Mouse (Mus musculus): Measurements from ENCODE around the gene Pbp2.
A peak's percentile ranks its signal among the peaks of the same experiment; 100 is the strongest.

Gene Pbp2

DNA sequence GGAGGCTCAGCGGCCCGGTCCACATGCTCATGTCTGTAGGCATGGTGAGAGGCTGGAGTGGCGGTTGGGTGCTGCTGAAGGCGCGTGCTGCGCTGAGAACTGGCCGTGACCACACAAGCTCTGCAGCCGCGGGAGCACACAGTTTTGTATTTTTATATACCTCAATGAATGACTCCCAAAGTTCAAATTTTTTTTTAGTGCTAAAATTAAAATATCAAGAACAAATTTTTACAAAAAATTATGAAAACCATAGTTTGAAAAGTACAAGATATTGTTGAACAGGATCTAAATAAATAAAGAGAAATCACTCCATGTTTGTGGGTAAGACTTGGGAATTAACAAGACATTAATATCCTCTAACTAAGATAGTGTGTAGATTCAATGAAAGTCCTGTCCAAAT lies at the start of gene Pbp2:
Gene Pbp2, minus strand, starts transcription at position 101 of the 400 bp plus-strand sequence.
- no peak for DNase-seq

DNA sequence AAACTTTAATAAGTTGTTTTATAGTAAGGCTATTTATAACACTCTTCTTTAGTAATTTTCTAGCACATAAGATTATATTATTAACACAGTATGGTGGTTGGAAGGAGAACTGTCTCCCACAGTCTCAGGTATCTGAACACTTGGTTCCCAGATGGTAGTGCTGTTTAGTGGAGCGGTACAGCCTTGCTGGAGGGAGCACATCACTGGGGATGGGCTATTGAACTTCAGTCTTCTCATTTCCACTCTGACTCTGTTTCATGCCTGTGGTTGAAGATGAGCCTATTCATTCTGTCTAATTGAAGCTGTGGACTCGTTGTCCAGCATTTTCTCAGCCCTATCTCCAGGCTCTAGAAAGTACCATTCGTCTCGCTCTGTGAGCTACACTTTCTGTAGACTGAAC lies 44.7 kb upstream of the Pbp2 start:
- DNase-seq: no peak

DNA sequence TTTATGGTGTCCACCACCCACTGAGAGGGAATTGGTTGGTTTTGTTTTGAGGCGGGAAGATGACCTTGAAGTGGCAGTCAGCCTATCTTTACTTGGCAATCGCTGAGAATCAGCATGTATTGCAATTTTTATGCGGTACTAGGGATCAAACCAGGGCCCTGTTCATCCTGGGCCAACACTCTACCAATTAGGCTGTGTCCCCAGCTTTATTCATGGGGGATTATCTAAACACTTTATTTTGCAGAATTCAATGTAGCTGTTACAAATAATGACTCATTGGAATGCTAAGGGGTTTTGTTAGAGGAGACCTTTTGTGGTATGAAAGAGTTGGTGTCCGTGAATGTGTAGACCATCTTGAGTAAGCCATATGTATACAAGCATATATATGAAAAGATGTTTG lies 42.3 kb upstream of the Pbp2 start:
- DNase-seq: no peak

DNA sequence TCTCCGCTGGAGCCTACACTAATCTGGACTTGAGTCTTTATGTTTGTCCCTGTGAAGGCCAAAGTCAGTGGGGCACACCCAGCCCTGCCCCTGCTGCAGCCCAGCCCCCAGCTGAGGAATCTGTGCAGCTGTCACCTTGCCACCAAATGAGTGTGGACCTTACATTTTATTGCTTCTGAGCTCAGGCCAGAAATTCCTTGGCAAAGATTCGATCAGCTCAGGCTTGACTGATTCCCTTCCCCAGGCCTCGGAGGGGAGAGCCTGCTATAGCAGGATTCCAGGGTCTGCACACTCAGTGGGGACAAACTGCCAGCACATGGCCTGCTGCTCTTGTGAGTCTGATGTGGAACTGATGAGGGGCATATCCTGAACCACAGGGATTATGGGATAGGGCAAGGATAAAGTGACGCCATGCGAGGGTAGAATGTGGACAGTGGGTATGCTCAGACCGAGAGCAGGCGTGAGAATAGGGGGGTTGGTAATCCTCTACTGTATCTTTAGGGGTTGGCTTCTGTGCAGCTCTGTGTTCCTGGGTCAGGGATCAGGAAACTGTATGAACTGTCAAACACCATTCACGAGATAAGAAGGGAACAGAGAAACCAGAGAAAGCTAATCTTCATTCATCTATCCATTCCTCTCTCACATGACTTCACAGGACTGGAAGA lies 41.6 kb upstream of the Pbp2 start:
- no peak for DNase-seq

DNA sequence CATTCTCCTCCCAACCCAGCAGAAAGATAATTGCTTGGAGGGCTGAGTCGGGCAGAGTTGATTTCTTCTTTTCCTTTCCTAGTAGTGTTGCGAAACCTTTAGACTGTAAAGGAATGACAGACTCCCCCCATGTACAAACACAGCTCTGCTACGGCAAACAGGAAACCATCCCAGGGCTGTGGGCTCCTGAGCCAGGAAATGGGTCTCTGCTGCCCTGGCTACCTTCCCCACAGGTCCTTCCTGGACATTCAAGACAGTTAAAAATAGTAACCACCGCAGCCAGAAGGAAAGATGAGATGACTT lies 30.8 kb upstream of the Pbp2 start:
- DNase-seq: no peak

DNA sequence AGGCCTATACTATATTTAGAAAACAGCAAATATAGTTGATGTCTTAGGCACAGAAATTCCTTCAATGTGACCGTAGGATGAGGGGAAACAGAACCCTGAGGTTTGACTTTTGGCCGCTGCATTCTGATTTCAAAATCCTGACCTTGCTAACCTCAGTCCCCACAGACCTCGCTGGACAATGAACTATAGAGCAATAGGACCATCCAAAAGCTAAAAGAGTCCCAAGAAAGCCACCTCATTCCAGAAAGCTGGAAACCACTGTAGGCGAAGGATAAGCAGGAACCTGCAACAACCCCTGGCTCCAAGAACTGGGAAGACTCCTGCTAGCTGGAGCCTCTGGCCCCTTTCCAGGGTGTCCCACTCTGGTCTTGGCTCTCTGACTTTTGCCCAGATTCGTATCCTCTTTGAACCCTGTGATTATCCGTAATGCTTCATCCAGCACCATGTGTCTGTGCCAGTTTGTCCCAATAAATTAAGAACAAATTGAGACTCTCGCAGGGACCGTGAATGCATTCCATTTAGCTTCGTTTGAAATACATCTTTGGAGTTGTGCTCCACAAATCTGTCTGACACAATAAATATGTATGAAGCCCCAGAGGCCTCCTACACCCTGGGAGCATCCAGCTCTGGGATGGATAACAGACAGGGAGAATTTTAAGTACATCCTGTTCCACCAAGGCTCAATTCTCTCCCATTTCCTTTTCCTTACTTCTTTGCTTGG lies 30.3 kb upstream of the Pbp2 start:
- DNase-seq: no peak

DNA sequence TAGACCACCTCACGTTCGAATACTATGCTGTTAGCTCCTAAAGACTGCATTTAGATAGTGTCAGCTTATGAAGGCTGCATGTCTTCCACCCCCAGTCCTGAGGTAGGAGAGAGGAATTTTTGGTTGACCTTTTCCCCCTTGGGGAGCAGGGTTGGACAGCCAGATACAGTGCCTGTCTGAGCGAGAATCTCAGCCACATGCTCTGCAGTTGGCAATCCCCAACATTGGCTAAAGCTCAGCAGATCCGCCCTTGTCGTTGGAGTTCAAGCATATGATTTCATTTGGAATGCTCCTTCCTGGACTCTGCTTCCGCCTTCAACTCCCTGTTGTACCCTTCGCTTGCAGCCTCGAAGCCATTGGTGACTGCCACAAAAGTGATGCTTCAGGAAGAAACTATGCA lies 26.2 kb upstream of the Pbp2 start:
- no peak for DNase-seq

DNA sequence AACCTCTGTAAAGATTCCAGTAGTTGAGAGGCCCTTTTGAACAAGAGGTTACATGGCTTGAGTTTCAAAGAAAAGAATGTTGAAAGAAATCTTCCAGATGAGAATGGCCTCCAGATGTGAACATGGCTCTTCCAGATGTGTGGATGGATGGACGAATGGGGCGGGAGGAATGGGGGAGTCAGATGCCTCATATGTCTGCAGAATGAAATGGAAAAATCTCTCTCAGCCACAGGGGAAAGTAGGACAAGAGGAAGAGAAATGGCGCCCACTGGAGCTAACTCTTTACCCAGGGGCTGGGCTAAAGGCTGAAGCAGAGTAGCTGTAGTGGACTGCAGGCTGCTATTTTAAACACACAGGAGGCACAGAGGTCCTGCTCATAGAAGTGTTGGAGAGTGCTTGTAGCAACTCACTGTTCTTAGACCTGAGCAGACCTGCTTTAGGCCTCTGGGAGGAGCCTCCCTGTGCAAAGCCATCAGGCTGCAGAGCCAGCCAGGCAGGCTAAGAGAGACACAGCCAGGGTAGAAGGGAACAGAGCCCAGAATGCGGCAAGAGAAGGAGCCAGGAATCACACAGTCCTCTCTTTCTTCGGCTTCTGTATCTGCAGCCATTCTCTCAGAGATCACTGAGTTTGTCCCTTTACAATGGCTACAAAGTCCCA lies 23.9 kb upstream of the Pbp2 start:
- DNase-seq: no peak

DNA sequence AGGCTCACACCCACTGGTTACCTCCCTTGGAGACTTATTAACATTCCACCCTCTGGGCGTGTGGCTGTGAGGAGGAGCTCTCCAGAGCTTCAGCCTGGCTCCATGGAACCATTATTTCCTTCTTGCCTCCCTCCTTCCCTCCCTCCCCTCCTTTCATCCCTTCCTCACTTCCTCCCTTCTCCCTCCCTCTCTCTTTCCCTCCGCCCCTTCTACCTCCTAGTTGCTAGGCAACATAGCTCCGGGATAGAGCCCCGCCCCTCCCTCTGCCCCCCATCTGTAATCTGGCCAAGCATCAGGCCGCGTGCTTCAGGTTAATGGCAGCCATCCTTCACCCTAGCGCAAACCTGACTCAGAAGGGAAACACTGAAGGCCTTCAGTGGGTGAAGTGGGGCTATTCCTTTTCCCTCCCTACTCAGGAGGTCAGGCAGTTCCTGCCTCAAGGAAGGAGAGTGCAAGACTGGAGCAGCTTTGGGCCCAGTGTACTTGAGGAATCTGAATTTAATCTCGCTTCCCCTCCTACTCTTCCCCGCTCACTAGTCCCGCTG lies 22.6 kb upstream of the Pbp2 start:
- no peak for DNase-seq

DNA sequence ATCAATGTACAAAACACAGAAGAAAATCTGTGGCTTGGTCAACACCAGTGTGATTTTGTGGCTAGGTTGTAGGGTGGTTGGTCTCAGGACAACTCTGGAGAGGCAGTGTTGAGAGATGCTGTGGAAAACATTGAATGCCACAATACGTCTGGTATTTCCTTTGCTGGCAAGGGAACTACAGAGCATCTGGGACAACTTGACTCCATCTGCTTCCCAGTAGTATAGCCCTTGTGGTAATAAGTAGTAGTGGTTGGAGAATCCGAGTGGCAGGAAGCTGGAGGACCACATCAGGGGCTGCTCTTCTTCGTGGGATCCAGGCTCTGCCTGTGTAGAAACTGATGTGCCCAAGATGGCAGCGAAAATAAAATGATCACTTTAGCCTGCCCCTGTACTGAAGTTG lies 21.7 kb upstream of the Pbp2 start:
- no peak for DNase-seq

DNA sequence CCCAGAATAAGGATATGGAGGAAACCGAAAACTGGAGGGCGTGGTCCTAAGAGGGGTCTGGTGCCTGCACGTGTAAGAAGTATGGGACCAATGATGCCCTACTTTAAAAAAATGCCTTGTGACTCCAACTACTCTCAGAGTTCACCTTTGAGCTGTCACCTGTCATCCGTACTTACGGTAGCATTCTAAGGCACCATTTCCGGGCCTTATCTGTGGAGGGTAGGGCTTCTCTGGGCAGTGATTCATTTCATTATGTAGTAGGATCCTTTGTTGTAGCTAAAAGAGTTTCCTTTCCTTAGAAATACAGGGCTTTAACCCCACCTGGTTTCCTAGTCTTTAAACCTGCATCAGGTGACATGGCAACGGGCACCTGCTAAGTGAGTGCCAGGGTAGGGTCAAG lies 16.6 kb upstream of the Pbp2 start:
- no peak for DNase-seq

DNA sequence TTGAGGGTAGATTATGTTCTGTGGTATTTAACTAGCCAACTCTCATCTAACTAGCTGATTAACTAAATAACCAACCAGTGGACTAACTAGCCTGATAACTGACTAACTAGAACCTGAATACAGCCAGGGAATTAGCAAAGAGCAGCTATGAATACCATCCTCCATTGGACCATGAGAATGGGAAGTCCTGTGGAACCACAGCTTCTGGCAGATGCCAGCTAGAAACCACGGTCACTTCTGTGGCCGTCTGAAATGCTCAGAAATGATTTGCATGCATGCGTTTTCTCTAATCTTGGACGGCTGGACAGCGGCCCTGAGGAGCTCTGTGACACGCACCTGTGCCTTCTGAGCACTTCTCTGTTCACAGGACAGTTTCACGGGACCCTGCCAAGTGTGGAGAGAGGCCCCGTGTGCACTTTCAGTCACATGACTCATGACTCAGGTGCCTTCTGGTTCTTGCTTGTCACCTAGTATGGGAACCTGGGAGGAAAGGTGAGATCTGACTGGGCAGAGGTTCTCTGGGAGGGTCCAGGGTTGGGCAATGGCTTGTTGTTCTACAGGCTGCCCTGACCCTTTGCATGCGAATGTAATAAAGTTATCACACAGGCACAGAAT lies 14.6 kb upstream of the Pbp2 start:
- peak; percentile 45 to 52 for DNase-seq

DNA sequence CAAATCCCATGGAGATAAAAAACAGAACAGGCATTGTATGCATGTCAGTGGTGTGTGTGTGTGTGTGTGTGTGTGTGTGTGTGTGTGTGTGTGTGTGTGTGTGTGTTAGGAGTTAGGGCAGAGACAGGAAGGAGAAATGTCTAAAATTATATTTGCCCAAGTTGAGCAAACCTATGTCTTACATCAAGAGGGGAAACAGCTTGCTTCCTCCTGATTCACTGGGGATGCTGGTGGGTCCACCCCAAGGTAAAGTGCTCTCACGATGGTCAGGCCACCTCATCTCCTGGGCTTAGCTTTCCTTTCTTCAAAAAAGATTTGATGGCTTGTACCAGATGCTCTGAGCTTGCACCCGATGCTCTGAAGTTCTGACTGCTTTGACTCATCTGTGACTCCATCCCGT lies 13.9 kb upstream of the Pbp2 start:
- peak; percentile 8 to 11 for DNase-seq

DNA sequence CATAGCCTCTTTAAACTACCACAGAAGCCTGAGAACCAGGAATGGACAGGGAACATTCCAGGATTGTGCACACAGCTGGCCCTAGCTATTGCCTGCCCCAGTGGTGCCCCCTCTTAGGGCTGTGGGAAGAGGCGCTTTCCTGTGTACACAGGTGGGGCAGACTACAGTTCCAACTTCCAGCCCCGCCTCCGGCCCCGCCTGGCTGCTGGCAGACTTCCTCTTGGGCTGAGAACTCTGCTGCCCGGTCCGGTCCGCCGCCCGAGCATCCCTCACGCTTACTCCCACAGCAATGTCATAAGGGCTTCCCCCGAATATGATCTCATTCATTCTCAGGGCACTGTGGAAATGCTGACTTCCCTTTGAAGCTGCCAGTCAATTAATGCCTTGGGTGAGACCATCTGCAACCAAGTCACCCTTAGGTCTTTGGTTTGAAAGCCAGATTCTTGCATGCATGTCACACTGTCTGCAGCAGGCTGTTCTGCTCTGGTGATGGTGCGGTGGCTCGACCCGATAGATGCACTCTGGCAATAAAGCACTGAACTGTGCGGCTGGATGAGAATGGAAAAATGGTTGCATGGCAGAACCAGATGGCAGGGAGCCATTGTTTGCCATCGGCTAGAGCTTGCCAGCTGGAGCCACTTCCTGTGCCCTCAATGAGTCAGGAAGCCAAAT lies 13.2 kb upstream of the Pbp2 start:
- DNase-seq: peak; percentile 65 to 67

DNA sequence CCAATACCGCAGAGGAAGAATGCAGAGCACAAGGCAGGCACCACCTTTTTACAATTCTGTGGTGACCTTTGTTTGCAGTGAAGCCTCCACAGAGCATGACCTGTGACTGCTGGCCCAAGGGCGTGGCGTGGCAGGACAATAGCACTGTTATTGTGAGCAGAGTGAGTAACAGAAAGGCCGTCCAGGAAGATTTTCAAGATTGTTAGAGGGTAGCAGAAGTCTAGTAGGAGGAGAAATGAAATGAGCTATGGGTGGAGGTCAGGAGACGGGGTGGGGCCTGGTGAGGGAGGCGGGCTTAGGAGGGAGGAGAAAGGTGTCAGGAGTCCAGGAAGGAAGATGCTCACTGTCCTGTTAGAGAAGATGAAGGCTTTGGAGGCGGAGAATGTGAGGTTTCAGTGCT lies 12.5 kb upstream of the Pbp2 start:
- no peak for DNase-seq

DNA sequence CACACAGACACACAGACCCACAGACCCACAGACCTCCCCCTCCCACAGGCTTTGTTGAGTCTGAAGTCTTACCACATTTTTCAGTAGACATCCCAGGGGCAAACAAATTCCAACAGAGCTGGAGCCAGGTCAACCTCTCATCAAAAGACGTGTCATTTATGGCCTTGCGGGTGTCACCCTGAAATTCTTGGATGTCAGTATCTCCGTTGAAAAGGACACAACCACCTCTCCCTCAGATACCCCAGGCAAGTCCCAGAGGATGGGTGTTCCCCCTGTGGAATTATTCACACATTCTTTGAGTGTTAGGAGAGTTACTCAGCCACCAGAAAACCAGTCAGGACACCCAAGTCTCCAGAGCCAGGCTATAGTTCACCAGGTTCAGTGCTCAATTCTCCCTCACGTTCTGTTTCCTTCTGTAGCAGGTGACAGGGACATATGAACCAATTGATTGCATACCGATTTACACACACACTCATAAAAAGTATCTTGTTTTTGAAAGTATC lies 9.3 kb upstream of the Pbp2 start:
- DNase-seq: no peak

DNA sequence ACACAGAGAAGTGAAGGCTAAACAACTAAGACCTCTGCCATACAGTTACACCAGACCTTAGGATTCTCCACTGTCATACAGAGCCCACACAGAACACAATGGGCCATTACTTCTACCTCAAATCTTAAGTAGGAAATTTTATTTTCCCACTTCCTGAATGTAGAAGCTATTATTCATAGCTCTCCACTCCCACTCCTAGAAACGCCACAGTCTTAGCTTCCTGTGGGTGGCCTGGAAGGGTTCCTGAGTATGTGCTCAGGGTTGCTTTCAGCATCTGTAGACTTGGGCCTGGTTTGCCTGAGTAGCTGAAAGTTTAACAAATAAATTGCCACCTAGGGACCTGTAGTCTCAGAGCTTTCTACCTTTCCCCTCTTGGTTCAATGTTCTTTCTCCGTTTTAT lies 5.9 kb upstream of the Pbp2 start:
- DNase-seq: no peak

DNA sequence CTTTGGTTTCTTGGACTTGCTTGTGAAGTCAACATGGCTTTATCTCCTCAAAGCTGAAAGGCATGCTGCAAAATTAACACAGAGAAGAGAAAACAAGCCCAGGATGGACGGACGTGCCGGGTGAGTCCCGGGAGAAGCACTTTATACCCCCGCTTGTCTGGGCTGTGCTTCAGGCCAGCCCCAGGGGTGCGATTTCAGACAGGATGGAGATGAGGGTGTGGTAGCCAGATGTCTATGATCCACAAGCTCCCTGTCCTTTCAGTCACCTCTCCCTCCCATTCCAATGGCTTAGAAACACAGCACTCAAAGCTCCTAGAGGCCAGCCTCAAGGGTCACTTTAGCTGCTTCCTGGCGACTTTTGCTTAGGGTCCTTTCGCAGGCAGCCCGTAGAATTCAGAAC lies 3.8 kb upstream of the Pbp2 start:
- DNase-seq: no peak

DNA sequence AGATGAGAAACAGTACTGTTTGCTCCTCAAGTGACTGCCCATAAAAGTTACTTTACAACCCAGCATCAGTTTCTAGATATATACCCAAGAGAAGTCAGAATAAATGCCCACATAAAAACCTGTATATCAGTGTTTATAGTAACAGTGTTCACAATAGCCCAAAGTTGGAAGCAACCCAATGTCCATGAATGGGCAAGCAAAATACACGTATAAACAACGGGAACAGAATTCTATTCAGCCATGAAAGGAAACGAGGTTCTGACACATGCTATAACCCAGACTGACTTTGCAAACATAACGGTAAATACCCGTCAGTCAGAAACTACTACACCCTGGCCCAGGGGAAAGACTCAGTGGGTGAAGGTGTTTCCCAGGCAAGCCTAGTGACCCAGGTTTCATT lies 1.8 kb upstream of the Pbp2 start:
- no peak for DNase-seq

DNA sequence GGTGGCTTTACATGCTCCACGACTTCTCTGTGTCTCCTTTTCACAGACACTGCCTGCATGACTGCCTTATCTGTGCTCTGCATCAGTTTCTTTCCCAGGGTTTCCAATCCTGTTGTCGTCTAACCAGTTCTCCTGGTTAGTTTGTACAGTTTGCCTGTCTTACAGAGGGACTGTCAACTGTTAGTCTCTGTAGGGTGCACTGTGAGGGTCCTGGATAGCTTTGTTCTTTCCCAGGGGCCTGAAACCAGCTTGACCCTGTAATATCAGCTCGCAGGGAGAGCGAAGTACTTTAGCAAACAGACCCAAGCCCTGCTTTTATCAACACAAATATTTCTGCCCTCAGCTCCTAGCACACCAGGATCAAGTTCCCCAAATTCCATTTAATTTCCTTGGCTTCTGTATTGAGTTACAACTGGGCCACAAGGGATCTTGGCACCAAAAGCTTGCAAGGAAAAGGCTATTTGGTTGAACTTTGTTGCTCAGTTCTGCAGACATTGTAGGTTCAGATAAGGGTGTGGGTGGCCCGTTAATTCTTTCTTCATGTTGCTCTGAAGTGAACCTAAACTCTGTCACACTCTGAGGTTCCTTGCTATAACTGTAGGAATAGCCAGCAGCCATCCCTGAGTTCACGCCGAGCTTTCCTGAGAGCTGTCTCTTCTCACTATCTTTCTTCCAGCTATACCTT lies 5.5 kb downstream of the Pbp2 start:
- no peak for DNase-seq

DNA sequence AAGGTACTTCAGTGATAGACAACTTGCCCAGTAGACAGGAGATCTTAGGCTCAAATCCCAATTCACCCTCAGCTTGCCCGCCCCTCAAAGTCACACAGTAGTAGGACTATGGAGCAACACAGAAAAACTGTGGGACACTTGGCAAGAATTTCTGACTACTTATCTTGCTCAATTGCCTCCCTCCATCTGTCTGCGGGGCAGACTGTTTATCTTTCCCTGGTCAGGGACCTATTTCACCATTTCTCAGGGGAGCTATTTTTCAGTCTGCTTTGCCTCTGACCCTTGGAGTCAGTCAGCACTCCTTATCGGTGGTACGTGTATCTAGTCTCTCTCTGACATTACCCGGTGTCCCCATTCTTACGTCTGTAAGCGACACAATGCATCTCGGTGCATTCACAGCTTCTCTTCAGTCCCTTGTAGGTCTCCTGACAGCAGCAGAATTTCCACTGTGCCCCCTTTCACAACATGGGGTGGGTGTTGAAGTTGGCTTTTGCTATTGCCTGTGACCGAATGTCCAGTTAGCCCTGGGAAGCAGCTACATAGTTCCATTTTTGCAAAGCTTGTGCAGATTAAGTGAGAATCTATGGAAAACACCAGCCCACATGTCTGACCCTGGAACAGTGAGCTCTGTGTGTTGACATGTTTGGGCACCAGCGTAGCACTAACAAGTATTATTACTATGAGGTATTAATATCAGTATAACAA lies 7.6 kb downstream of the Pbp2 start:
- DNase-seq: no peak

DNA sequence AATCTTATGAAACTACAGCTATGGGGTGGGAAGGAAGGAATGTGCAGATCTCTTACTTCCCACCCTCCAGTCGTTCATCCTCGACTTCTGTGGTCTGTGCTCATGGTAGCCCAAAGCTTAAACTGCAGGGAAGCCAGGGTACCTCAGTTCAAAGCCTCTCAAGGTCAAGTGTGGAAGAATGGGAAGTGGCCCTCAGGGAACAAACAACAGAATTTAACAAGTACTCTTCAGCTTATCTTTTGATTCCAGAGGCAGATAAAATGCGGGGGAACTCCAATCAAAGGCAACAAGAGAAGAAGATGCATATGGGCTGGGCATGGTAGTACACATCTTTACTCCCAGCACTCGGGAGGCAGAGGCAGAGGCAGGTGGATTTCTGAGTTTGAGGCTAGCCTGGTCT lies 9.7 kb downstream of the Pbp2 start:
- no peak for DNase-seq
